Mouse (Mus musculus) cerebellum, adult 18-20 months (tissue): ENCODE measurements at regions not wholly inside any gene's neighbourhood (a gene's known extent, or its start where the extent isn't known, plus 50 kb on each side); places are given as distances from the start of the nearest gene placed in this dataset.
A peak's percentile ranks its signal among the peaks of the same experiment; 100 is the strongest.

Experiments used
- DNase-seq, 2 experiments: peaks; one replicate each; pipeline ENCODE4 v3.0.0; 2021

GRCm38 (mm10) chr13:42592945-42593344 is 87.5 kb upstream of the Phactr1 start:
- no peak for DNase-seq

DNA sequence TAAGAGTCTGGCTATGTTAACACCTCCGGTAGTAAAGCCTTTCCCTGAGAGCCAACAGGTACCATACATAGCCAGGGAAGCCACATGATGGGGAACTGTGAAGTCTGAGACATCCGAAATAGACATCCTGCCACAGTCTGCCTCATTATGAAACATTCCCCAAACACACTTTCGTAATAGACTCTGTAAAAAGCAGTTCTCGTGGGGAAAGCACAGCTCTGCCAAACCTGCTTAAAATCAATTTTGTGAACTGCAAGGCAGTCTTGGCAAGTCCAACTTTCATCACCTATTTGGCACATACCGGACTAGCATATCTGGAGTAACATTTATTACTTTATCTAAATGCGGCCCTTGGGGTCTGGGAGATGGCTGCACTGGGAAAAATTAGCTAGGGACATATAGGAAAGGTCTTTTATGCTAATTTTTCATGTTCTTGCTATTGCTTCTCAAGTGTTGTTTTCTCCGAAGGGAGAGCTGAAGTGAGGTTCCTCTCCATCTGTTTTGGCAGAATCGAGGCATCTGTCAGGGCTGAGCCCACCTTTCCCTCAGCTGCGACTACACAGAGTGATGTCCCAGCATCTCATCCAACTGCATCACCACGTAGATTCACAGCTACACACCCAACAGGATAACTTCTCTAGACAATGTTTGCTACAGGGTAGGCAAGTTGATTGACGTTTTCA is 86.8 kb upstream of the Phactr1 start:
- DNase-seq, result no peak

DNA sequence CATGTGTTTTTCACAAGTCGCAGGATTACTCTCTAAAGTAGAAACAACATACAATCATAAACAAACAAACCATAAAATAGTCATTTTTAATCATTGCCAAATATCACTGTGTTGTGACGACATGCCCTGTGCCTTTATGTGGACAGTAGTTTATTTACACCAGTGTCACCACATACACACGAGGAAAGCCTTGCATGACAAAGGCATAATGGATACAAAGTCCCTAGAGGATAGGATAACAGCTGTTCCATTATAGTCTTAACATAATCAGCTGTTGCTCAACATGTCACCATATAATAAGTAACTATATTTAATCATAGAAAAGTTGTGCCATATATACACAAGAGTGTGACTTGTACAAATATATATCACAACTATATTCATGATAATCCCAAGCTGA is 85.2 kb upstream of the Phactr1 start:
- no peak for DNase-seq

DNA sequence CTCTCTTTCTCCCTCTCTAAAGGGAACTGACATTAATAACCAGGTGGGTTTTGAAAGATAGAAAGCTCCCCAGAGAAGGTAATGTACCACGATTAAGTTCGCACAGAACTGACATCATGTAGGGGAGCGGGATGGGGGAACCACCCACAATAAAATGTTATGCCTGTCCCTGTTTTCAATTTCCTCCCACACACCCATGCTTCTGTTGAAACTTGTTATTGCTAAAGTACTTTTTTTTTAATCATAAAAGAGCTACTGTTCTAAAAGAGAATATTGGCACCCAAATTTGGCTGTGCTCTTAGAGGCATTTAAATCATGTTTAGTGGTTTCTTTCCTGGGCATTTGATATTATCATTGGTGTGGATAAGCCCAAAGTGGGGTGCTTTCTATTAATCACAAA is 82.6 kb upstream of the Phactr1 start:
- no peak for DNase-seq

DNA sequence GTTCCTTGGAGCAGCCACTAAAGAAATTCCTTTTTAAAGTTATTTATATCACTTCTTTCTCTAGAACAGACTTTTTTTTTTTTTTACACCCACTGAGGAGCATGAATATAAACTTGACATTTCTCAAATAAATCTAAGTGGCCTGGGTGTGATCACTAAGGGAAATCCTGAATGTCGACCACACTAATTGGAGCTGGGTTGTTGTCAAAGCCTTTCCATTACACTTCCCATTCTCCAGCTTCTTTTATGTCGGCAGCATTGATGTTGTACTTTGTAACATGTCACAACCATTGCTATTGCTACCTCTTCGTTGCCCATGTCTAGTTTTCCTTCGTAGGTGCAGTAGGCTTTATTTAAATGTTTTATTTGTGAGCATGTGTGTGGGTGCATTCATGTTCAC is 77.1 kb upstream of the Phactr1 start:
- no peak for DNase-seq

GRCm38 (mm10) chr13:42607735-42608134 is 72.7 kb upstream of the Phactr1 start:
- no peak for DNase-seq

GRCm38 (mm10) chr13:42608963-42609362 is 71.5 kb upstream of the Phactr1 start:
- peak; percentile 6 to 12 for DNase-seq

- DNase-seq, result no peak
Observed at GRCm38 (mm10) chr13:42613326-42613725, 67.1 kb upstream of the Phactr1 start.

GRCm38 (mm10) chr13:42615826-42616225 is 64.6 kb upstream of the Phactr1 start:
- no peak for DNase-seq

DNA sequence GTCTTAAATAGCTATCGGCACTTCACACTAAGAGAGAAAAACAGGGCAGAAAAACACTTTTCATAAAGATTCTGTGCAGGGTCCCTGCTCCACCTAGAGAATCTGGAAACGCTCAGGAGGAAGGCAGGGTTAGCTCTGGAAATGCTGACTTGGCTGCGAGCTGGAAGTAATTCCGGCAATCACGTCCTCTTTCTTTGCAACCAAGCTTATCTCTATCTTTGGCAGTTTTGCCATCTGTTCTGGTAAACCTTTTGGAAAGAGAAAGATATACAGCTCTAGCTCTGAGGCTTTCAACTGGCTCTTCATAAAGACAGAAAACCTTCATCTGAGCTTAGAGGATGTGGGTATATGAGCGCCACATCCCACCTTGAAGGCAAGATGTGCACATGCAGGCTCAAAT is 63.2 kb upstream of the Phactr1 start:
- DNase-seq, result no peak

DNA sequence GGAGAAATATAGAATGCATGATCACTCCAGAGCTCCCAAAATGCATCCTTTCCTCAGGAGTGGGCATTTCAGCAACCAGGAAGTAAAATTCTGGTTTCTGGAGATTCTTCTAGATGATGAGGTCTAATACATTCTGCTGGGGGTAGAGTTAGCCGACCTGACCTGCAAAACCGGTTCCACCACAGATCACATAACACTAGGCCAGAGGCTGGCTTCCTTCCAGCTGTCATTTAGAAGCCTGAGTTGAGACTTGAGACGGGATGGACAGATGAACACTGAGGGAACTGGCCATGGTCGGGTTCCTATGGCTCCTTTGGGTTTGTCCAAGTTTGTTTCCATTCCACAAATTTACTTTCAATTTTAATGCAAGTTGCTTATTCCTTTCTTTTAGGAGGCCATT is 62.6 kb upstream of the Phactr1 start:
- DNase-seq, result no peak

GRCm38 (mm10) chr13:42619555-42620280 is 60.7 kb upstream of the Phactr1 start:
- no peak for DNase-seq

- DNase-seq, result peak; percentile 53 to 57
Observed at GRCm38 (mm10) chr13:42623491-42623890, 56.9 kb upstream of the Phactr1 start.
